Mouse (Mus musculus) olfactory bulb, adult 2 months (tissue): ENCODE results near the gene Gdf7.

ENCODE experiments used
- CTCF ChIP-seq: fragments of 200-500 bp; IDR thresholded peaks from 2 replicates; pipeline ENCODE4 v1.5.1; 2012; ENCODE audit warnings: low read depth, mild to moderate bottlenecking, low read length, moderate library complexity; ENCODE audit not compliant: insufficient read depth
- POLR2A ChIP-seq: fragments of 200-500 bp; IDR thresholded peaks from 2 replicates; pipeline ENCODE4 v1.6.1; 2012; ENCODE audit warnings: mild to moderate bottlenecking, low read depth, low read length, moderate library complexity; ENCODE audit not compliant: insufficient read depth

- TF ChIP-seq CTCF = no peak
- no peak for TF ChIP-seq POLR2A
Observed at GRCm38 (mm10) chr12:8287970-8288369, 13.8 kb downstream of the Gdf7 start.
